Mouse (Mus musculus) gastrocnemius, postnatal 14 days (tissue): ENCODE results near the gene Mip. TPM values are rescaled to one million over a fixed set of nuclear protein-coding genes. Genes with fewer than 3 reads are reported as not detected.
"Not testable (repeated sequence)": the region's sequence is repeated elsewhere in the genome, so short reads cannot be mapped to it uniquely, and the experiment has no call there.

ENCODE experiments used
- DNase-seq: peaks from one replicate; pipeline ENCODE4 v3.0.0; 2021; ENCODE audit warnings: mixed read lengths
- intact Hi-C: fragments of 180-260 bp; cut with DNase I; formaldehyde crosslinking; loops from one replicate; pipeline ENCODE4 v1.15.1; 2025; ENCODE audit warnings: low total_unique reads
- long read RNA-seq, 2 experiments: library from polyadenylated mRNA; stranded (forward); transcript quantifications; one replicate each; pipeline ENCODE4 v2.0.0; 2021
- total RNA-seq, 2 experiments: library from RNA; stranded (reverse); gene quantifications; 2 replicates each; pipeline ENCODE4 v1.2.3; 2021

Mip gene
- total RNA-seq: not detected
- long read RNA-seq, experiment 1: 0 reads
- long read RNA-seq, experiment 2: 0 reads

DNA sequence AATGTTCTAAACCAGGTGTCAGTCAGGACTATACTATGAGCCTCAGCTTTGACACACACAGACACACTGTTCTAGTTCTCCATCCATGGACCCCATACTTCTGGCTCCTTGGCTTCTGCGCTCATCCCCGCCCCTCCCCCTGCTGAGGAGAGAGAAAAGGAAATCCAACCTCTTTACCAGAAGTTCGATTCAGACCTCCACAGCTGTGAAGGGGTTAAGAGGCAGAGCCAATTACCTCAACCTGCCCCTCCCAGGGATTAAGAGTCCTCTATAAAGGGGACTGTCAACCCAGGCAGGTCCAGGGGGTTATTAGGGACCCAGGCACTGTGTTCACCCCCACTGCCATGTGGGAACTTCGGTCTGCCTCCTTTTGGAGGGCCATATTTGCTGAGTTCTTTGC lies at the start of gene Mip:
Gene Mip (plus strand): TSS at position 301 of the 400 bp plus-strand sequence.
- intact Hi-C loops: no loop called here

GRCm38 (mm10) chr10:128175996-128176755 lies 49.5 kb upstream of the Mip start:
- intact Hi-C loops: no loop called here
- DNase-seq: peak; percentile 64

More for the DNA sequence above, at the start of gene Mip:
- no peak for DNase-seq

GRCm38 (mm10) chr10:128177316-128177715 lies 48.3 kb upstream of the Mip start:
- intact Hi-C loops: no loop called here
- no peak for DNase-seq

GRCm38 (mm10) chr10:128179989-128180388 lies 45.6 kb upstream of the Mip start, which contains the start of gene Rbms2:
TSS of gene Rbms2 (minus strand) at chr10:128180297.
- intact Hi-C loops: no loop called here
- DNase-seq: no peak

DNA sequence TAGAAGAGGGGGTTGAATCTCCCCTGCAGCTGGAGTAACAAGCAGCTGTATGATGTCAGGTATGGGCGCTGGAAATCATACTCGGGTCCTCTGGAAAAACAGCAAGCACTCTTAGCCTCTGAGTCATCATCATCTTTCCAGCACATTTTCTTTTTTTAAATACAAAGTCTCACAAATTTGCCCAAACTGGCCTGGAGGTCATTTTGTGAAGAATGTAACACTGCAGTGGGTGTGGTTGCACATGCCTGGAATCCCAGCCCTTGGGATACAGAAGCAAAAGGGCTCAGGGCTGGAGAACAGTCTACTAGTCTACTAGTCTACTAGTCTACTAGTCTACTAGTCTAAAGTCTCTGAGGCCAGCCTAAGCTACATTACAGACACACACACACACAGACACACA lies 41.3 kb upstream of the Mip start:
- DNase-seq: no peak
- intact Hi-C loops: no loop called here

DNA sequence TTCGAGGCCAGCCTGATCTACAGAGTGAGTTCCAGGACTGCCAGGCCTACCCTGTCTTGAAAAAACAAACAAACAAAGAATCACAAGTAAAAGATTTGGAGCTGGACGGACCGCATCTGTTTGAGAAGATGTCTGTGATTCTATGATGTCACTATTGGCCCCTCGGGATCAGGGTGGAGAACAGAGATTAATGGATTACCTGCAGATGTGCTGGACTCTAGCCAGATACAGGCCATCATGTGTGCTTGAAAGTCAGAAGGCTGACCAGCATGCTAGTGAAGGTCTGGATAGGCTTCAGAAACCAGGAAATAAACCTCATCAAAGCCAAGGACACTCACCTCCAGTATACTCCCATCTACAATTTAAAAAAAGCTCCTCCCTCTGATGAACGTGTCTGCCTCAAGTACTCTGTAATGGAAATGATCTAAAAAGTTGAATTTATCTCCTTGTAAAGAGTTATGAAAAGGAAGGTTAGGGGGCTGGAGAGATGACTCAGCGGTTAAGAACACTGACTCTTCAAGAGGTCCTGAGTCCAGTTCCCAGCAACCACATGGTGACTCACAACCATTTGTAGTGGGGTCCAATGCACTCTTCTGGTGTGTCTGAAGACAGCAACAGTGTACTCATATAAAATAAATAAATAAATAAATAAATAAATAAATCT lies 40.2 kb upstream of the Mip start:
- DNase-seq: peak; percentile 17
- intact Hi-C loops: loop anchor here (5.0 kb wide), 2 partner anchors 43 to 93 kb away; partner anchors contain the start of gene Baz2a

DNA sequence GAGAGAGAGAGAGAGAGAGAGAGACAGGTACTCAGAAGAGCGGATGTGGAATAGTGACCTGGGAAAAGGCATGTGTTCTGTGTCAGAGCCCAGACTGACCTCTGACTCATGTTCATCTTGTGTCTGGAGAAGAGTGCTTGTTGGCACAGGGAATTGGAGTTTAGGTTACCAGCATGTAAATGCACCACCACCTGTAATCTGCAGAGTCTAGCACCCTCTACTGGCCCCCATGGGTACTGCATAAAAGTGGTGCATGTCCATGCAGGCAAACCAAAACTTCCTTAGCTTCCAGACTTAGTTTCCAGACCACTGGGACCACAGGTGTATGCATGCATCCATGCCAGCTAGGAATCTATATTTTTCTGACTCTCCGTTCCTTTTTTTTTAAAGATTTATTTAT lies 39.7 kb upstream of the Mip start:
- peak; percentile 75 for DNase-seq
- intact Hi-C loops: loop anchor here (5.0 kb wide), 2 partner anchors 44 to 94 kb away; partner anchors contain the start of gene Baz2a

DNA sequence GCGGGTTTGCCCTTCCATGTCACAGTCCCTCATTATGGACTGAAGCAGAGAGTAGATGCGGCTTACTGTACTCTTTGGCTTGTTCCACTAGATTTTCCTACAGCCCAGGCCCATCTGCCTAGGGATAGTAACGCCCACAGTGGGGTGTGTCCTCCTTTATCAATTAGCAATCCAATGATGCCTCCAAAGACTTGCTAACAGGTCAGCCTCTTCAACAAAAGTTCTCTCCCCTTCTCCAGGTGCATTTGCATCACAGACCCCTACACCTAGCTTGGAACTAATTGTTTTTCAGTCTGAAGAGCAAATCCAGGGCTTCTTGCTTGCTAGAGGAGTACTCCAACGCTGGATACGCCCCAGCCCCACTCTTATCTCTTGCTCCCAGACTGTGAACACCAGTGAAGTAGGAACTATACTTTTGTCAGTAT lies 38.4 kb upstream of the Mip start:
- DNase-seq: no peak
- intact Hi-C loops: loop anchor here (5.0 kb wide), 2 partner anchors 45 to 95 kb away; partner anchors contain the start of gene Baz2a

DNA sequence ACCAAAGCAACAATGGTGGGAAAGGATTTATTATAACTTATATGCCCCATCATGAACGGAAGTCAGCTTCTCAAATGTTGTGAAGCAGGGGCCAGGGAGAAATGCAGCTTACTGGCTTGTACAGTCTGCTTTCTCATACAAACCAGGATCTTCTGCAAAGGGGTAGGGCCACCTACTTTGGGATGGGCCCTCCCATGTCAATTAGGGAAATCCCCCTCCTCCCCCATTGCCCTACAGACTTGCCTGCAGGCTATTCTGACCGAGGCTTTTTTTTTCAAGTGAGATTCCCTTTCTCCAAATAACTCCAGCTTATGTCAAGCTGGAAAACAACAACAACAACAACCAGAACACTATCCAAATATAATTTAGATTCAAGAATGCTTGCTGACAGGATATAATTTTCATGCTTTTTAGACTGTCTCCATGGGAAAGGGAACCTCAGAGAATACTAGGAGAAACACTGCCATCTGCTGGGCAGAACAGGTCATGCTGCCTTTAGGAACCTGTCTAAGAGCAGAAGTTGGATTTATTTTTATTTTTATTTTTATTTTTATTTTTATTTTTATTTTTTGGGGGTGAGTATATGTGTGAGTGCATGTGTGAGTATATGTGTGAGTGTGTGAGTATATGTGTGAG lies 37.3 kb upstream of the Mip start:
- intact Hi-C loops: loop anchor here (5.0 kb wide), 2 partner anchors 46 to 96 kb away; partner anchors contain the start of gene Baz2a

GRCm38 (mm10) chr10:128191472-128191871 lies 34.2 kb upstream of the Mip start:
- no peak for DNase-seq
- intact Hi-C loops: no loop called here

More for the DNA sequence above, 37.3 kb upstream of the Mip start:
- DNase-seq: peak; percentile 64

DNA sequence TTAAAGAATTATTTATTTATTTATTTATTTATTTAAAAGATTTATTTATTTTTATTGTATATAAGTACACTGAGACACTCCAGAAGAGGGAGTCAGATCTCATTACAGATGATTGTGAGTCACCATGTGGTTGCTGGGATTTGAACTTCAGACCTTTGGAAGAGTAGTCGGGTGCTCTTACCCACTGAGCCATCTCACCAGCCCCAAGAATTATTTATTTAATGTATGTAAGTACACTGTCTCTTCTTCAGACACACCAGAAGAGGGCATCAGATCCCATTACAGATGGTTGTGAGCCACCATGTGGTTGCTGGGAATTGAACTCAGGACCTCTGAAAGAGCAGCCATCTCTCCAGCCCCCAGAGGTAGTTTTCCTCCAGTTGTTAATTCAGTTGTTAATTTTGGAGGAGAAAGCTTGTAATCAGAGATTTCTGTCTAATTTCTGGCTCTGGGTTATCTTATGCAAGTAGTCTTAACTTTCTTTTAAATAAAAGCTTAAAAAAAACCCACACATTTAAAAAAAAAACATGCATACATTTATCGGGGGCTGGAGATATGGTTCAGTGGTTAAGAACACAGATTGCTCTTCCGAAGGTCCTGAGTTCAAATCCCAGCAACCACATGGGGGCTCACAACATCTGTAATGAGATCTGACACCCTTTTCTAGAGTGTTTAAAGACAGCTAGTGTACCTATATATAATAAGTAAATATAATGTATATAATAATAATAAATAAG lies 33.4 kb upstream of the Mip start:
- intact Hi-C loops, DNase-seq: not testable (repeated sequence)

GRCm38 (mm10) chr10:128193113-128193512 lies 32.5 kb upstream of the Mip start:
- intact Hi-C loops: no loop called here
- no peak for DNase-seq

DNA sequence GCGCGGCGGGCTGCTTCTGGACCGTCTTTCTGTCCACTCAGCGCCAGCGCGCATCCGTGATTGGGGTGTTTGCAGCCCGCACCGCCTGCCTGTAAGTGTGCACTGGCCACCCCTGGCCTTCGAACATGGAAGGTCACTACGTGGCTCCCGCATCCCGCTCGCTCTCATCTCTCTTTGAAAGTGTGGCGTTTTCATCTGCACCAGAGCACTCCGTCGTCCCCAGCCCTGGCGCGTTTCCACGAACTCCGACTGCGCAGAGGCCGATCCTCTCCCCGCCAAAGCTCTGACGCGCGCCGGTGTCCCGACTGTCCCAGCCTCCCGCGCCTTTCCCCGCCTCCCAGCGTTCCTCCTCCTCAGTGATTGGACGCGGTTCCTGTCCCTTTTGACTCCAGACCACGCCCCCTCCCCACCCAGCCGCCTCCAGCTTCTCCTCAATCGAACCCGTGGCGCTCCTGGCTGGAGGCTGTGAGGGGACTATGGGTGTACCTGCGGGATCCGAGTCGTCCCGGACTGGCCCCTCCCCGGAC lies 31.6 kb upstream of the Mip start, which contains the start of gene Gls2:
Gene Gls2 (plus strand): TSS at position 434 of the 527 bp plus-strand sequence.
- intact Hi-C loops: no loop called here
- DNase-seq: peak; percentile 97

GRCm38 (mm10) chr10:128194551-128195461 lies 30.8 kb upstream of the Mip start:
- DNase-seq: no peak
- intact Hi-C loops: no loop called here

DNA sequence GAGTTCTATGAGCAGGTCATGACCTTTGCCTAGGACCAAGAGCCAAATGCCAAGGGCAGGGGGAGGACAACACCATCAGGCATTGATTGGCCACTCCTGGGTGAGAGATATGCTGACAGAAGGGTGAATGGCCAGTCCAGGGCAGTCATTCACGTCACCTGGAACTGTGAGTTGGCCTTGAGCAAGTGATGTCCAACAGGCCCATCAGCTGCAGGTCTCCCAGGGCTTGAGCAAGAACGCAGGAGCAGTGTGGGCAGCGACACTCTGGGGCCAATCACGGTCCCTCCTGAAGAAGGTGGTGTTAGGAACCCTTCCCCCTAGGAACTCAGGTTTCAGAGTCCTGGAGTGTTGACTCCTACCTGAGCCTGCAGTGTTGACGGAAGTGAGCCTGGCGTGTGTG lies 23.8 kb upstream of the Mip start:
- intact Hi-C loops: no loop called here
- no peak for DNase-seq

- intact Hi-C loops: no loop called here
- no peak for DNase-seq
Observed at GRCm38 (mm10) chr10:128204941-128205340, 20.7 kb upstream of the Mip start.

DNA sequence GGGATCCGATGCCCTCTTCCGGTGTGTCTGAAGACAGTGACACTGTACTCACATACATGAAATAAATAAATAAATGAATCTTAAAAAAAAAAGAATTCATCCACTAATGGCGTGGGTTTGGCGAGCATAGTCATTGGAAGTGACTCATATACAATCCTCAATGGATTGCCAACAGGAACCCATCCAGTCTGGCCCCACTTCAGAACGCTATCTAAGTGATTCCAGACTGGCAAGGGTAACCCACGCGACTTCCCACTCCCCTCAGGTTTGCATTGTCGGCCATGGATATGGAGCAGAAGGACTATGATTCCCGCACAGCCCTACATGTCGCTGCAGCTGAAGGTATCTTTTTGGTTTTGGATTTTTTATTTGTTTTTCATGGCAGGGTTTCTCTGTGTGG lies 17.3 kb upstream of the Mip start:
- no peak for DNase-seq

More for the DNA sequence above, 17.3 kb upstream of the Mip start:
- intact Hi-C loops: no loop called here
